Mouse (Mus musculus): ENCODE measurements around the gene Pfdn6.

DNA sequence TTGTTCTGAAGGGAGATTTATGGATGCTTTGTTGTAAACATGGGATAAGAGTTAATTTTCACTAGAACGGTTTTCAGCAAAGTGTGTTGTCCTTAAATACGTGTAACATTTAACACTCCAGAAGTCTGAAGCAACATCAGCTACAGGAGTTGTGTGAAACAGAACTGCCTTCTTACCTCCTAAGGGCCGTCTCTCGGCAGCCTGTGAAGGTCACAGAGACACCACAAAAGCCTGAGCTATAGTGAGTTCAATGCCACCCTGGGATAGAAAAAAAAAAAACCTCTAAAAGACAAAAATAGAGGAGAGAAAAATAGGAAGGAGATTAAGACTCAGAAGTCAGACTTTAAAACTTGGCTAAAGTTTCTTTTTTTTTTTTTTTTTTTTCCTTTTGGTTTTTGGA, 38.1 kb downstream of the Pfdn6 start:
- TF ChIP-seq POLR2A (IDR thresholded peaks at IDR 0.05; ENCODE audit: control insufficient read depth, extremely low read depth, insufficient read depth, low read length, poor library complexity) (no peak), CTCF (IDR thresholded peaks at IDR 0.05; ENCODE audit: borderline replicate concordance, control insufficient read depth, extremely low read depth, insufficient read depth, low read length, poor library complexity) (no peak)
